Mouse (Mus musculus) limb, embryonic 10.5 days (tissue): ENCODE data around the gene Csn1s2a. TPM values are rescaled to one million over a fixed set of nuclear protein-coding genes. Genes with fewer than 3 reads are reported as not detected.
"Not testable (repeated sequence)": the region's sequence is repeated elsewhere in the genome, so short reads cannot be mapped to it uniquely, and the experiment has no call there.

Source experiments
- DNase-seq: peaks from one replicate; pipeline ENCODE4 v3.0.0-alpha.2; 2017; ENCODE audit warnings: low spot score
- H3K27ac ChIP-seq: fragments of 300-500 bp; sonication (generic); 2 replicates; pipeline ENCODE4 v1.5.1; 2016; ENCODE audit warnings: mild to moderate bottlenecking
- H3K27me3 ChIP-seq: fragments of 300-500 bp; sonication (generic); 2 replicates; pipeline ENCODE4 v1.6.1; 2016; ENCODE audit warnings: low read depth, mild to moderate bottlenecking; ENCODE audit not compliant: poor library complexity, severe bottlenecking
- H3K36me3 ChIP-seq: fragments of 300-500 bp; sonication (generic); 2 replicates; pipeline ENCODE4 v1.6.1; 2016; ENCODE audit warnings: mild to moderate bottlenecking, moderate library complexity
- H3K4me1 ChIP-seq: fragments of 300-500 bp; sonication (generic); 2 replicates; pipeline ENCODE4 v1.6.1; 2016
- H3K4me3 ChIP-seq: fragments of 300-500 bp; sonication (generic); 2 replicates; pipeline ENCODE4 v1.5.1; 2016; ENCODE audit warnings: mild to moderate bottlenecking, moderate library complexity
- H3K9me3 ChIP-seq: fragments of 300-500 bp; sonication (generic); replicated peaks from 2 replicates; pipeline ENCODE4 v1.6.1; 2016; ENCODE audit warnings: mild to moderate bottlenecking
- WGBS: fragments of 180-500 bp; shearing (Covaris S2); methylation state at CpG from one replicate; pipeline ENCODE4 v1.1.7; 2016; 5-methylcytosine and 5-hydroxymethylcytosine counted together
- polyA plus RNA-seq: library from polyadenylated mRNA; unstranded; fragments of >200 nt; fragmentation: Nextera tagmentation; extraction: Ambion mirVana; gene quantifications from 2 replicates; pipeline ENCODE4 v1.2.1, GENCODE M21; 2016

Gene Csn1s2a
- polyA plus RNA-seq, result not detected in 2 replicates

DNA sequence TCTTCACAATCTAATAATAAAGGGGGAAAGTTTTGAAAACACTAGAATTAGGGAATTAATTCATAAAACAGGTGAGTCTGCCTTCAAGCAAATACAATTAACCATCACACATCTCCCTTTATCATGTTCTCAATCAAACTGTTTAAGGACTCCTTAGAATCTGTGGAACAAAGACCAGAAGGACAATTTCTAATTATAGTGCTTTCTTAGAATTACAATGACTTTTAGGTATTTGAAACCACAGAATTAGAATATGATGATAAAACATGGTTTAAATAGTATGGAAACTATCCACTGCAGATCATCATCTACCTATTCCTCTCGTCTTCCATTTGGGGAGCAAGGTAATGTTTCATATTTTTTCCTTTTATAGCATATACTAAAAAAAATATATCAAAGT lies at the start of gene Csn1s2a:
Gene Csn1s2a, plus strand, starts transcription at position 301 of the 400 bp plus-strand sequence.
- WGBS, result 79% methylated on average over 1 of the region's 1 CpGs
- Histone ChIP-seq H3K4me3 (no peak within 1 kb of the TSS), H3K27ac (no peak within 1 kb of the TSS), H3K9me3 (no peaks in the 10 kb centered on the region), H3K36me3 (no peaks in the 10 kb centered on the region), H3K4me1 (no peaks in the 10 kb centered on the region), H3K27me3 (no peaks in the 10 kb centered on the region)
- DNase-seq, result no peak

- DNase-seq, result no peak
- H3K27me3 ChIP-seq, result no peaks in the 10 kb centered on the region
- H3K36me3 ChIP-seq, result no peaks in the 10 kb centered on the region
- no peaks in the 10 kb centered on the region for H3K4me1 ChIP-seq
- H3K4me3 ChIP-seq, result no peak overlapping the region
- H3K9me3 ChIP-seq, result no peaks in the 10 kb centered on the region
- H3K27ac ChIP-seq, result no peak overlapping the region
Observed at GRCm38 (mm10) chr5:87734821-87735220, 39.5 kb upstream of the Csn1s2a start.

DNA sequence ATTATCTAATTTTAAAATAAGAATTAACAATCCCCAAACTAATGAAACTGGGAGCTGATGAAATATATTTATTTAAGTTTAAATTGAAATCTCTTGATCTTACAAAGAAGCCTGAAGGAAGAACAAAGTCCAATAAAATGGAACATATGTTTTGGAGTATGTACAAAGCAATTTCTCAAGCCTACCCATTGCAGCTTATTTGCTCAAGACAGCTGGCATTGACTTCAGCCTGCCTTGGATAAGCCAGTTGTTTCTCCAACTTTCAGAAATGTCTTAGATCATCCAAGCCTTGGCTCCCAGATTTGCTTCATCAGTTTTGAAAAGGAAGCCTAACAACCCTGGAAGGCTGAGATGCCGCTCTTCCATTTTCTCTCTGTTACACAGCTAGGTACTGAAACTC lies 20.9 kb upstream of the Csn1s2a start:
- Histone ChIP-seq H3K27me3 (no peaks in the 10 kb centered on the region), H3K36me3 (no peaks in the 10 kb centered on the region), H3K4me3 (no peak overlapping the region), H3K9me3 (no peaks in the 10 kb centered on the region), H3K27ac (no peak overlapping the region), H3K4me1 (no peaks in the 10 kb centered on the region)
- WGBS, result 98% methylated on average over 1 of the region's 1 CpGs
- DNase-seq, result no peak

- Histone ChIP-seq H3K9me3 (no peaks in the 10 kb centered on the region), H3K36me3 (no peaks in the 10 kb centered on the region), H3K27ac (no peak overlapping the region), H3K4me3 (no peak overlapping the region), H3K4me1 (no peaks in the 10 kb centered on the region), H3K27me3 (no peaks in the 10 kb centered on the region)
- WGBS, result 87% methylated on average over 3 of the region's 3 CpGs
- no peak for DNase-seq
Observed at GRCm38 (mm10) chr5:87764546-87764945, 9.8 kb upstream of the Csn1s2a start.

DNA sequence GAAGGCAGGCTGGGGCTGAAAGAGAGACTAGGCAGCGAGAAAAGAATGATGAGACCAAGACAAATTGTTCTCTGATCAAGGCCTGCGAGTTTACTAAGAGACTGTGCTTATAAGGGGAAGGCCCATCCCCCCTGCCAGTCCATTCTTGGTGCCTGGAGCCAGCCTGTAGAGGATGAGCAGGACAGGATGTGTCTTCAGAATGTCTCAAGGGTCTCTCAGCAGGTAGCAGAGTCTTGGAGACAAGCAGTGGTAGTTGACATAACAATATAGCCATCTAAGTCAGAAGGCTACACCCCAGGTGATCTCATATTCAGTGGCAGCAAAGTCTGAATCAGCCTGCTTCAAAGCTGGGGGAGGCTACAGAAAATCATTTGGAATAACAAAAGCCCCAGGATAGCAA lies 2.2 kb upstream of the Csn1s2a start:
- not testable (repeated sequence) for H3K4me3 ChIP-seq, H3K27ac ChIP-seq, DNase-seq, H3K36me3 ChIP-seq, H3K4me1 ChIP-seq, H3K9me3 ChIP-seq, H3K27me3 ChIP-seq
- WGBS, result 46% methylated on average over 2 of the region's 2 CpGs

DNA sequence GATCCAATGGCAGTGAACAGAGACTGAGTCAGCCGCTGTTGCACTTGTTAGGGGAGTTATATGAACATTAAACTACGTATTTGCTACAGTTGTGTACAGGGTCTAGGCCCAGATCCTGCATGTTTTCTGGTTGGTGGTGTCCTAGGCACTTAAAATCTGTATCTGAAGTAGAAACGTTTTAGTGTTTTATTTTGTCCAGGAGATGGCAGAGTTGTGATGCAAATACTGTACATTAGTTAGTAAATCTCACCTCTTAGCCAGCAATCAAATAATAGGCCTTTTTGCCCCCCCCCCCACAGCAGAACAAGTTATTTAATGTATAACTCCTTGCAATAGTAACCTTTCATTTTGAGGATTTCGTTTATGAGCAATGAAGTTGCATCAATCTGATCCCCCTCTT lies 8.4 kb downstream of the Csn1s2a start:
- Histone ChIP-seq H3K36me3 (no peaks in the 10 kb centered on the region), H3K27ac (no peak overlapping the region), H3K4me3 (no peak overlapping the region), H3K27me3 (no peaks in the 10 kb centered on the region), H3K9me3 (no peaks in the 10 kb centered on the region), H3K4me1 (no peaks in the 10 kb centered on the region)
- WGBS, result 70% methylated on average over 4 of the region's 4 CpGs
- no peak for DNase-seq

- Histone ChIP-seq H3K36me3 (no peaks in the 10 kb centered on the region), H3K9me3 (no peaks in the 10 kb centered on the region), H3K27ac (no peak within 1 kb of the TSS), H3K4me3 (no peak within 1 kb of the TSS), H3K4me1 (no peaks in the 10 kb centered on the region), H3K27me3 (no peaks in the 10 kb centered on the region)
- WGBS, result 80% methylated on average over 2 of the region's 2 CpGs
- no peak for DNase-seq
Observed at GRCm38 (mm10) chr5:87807782-87808181, 33.4 kb downstream of the Csn1s2a start, which contains the start of gene Csn1s2b. TSS of gene Csn1s2b (plus strand) at chr5:87808082.

DNA sequence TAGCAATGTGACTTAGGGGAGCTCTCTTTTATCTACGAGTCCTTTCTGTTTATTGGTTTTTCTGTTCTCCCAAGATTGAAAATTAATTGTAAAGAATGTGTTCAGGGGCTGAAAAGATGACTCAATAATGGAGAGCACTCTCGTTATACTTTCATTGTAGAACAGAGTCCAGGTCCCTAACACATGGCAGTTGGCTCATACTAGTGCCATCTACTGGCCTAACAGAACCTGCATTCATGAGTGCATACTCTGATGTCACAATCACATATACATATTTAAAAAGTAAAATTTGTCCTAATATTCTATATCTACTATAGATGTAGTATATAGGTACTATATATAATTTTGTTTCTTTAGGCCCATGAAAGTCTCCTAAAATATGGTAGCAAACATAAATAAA lies 34.9 kb downstream of the Csn1s2a start:
- H3K27ac ChIP-seq, result no peak overlapping the region
- 71% methylated on average over 2 of the region's 2 CpGs for WGBS

DNA sequence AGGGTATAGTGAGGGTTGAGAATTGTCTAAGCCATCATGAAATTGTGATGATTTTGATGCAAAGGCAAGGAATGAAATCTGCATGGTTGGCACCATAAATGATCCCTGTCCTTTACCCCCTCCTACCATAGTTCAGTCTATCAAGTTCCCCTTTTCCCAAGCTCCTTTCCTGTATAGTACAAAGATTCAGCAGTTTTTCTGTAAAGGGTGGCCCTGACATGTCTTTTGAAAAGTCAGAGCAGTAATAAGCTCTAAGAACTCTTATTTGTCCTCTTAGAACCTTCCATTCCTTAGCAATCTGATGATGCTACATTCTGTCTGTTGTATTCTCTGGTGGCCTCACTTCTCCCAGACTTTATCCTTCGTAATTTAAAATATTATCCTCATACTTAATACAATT lies 51.0 kb downstream of the Csn1s2a start, which contains the start of gene Prr27:
Gene Prr27, plus strand, starts transcription at position 301 of the 400 bp plus-strand sequence.
- no peak within 1 kb of the TSS for H3K4me3 ChIP-seq

More for the DNA sequence above, 34.9 kb downstream of the Csn1s2a start:
- no peaks in the 10 kb centered on the region for H3K9me3 ChIP-seq
- H3K4me1 ChIP-seq, result no peaks in the 10 kb centered on the region
- H3K36me3 ChIP-seq, result no peaks in the 10 kb centered on the region
- no peak for DNase-seq
- no peak overlapping the region for H3K4me3 ChIP-seq
- no peaks in the 10 kb centered on the region for H3K27me3 ChIP-seq

More for the DNA sequence above, 51.0 kb downstream of the Csn1s2a start, which contains the start of gene Prr27:
- no peaks in the 10 kb centered on the region for H3K27me3 ChIP-seq
- WGBS, result 91% methylated on average over 1 of the region's 1 CpGs
- no peaks in the 10 kb centered on the region for H3K36me3 ChIP-seq
- no peak for DNase-seq
- H3K4me1 ChIP-seq, result no peaks in the 10 kb centered on the region
- no peaks in the 10 kb centered on the region for H3K9me3 ChIP-seq
- no peak within 1 kb of the TSS for H3K27ac ChIP-seq

Other genes starting within 250 kb of the Csn1s2a start
- gene Sult1b1, start 236.4 kb upstream of the Csn1s2a start, polyA plus RNA-seq, result not detected in 2 replicates
- not detected in 2 replicates for gene Sult1d1, start 205.5 kb upstream of the Csn1s2a start, polyA plus RNA-seq
- gene Sult1e1, start 183.0 kb upstream of the Csn1s2a start, polyA plus RNA-seq, result not detected in 2 replicates
- not detected in 2 replicates for gene Csn1s1, start 108.4 kb upstream of the Csn1s2a start, polyA plus RNA-seq
- not detected in 2 replicates for gene Csn2, start 74.9 kb upstream of the Csn1s2a start, polyA plus RNA-seq
- not detected in 2 replicates for gene Csn1s2b, start 33.5 kb downstream of the Csn1s2a start, polyA plus RNA-seq
- not detected in 2 replicates for gene Prr27, start 51.1 kb downstream of the Csn1s2a start, polyA plus RNA-seq
- not detected in 2 replicates for gene Odam, start 110.5 kb downstream of the Csn1s2a start, polyA plus RNA-seq
- 0.15 and 0.40 TPM in 2 replicates for gene Csn3, start 151.0 kb downstream of the Csn1s2a start, polyA plus RNA-seq
- gene 2310003L06Rik, start 194.9 kb downstream of the Csn1s2a start, polyA plus RNA-seq, result not detected in 2 replicates
- gene Gm28434, start 194.9 kb downstream of the Csn1s2a start, polyA plus RNA-seq, result not detected in 2 replicates
- gene Cabs1, start 204.9 kb downstream of the Csn1s2a start, polyA plus RNA-seq, result not detected in 2 replicates
- not detected in 2 replicates for gene Smr3a, start 228.0 kb downstream of the Csn1s2a start, polyA plus RNA-seq